Mouse (Mus musculus) lung, adult 2 months (tissue): ENCODE data around the gene Topaz1.

Experiments used
- CTCF ChIP-seq: fragments of 200-500 bp; IDR thresholded peaks from 2 replicates; pipeline ENCODE4 v1.5.1; 2011; ENCODE audit warnings: mild to moderate bottlenecking, low read length, control low read depth; ENCODE audit not compliant: insufficient read depth
- POLR2A ChIP-seq: fragments of 200-500 bp; IDR thresholded peaks from 2 replicates; pipeline ENCODE4 v1.6.1; 2011; ENCODE audit warnings: low read depth, mild to moderate bottlenecking, control low read depth, low read length, borderline replicate concordance; ENCODE audit errors: extremely low read depth

- no peak for TF ChIP-seq POLR2A
- no peak for TF ChIP-seq CTCF
These were observed 13.9 kb upstream of the Topaz1 start for GRCm38 (mm10) chr9:122733222-122733621.
